Mouse (Mus musculus): ENCODE data around the gene Lrrc8b. TPM values are rescaled to one million over a fixed set of nuclear protein-coding genes. Genes with fewer than 3 reads are reported as not detected.
A peak's percentile ranks its signal among the peaks of the same experiment; 100 is the strongest.

Gene Lrrc8b
- total and polyA plus RNA-seq, 3 experiments: 6.4 to 55.3 (median 18.0) TPM

GRCm38 (mm10) chr5:105499396-105499795 lies 83.8 kb downstream of the Lrrc8b start:
- peaks cover 12% of the 10 kb centered on the region for H3K27me3 ChIP-seq (ENCODE audit: insufficient read depth, low read length)
- peaks cover 9% of the 10 kb centered on the region for H3K9me3 ChIP-seq (replicated peaks)
- DNase-seq (ENCODE audit: low spot score) (no peak), ATAC-seq (ENCODE audit: extremely low read depth, insufficient number of reproducible peaks, low FRiP score, poor library complexity, severe bottlenecking) (no peak)
- peaks cover 14% of the 10 kb centered on the region for H3K4me1 ChIP-seq (ENCODE audit: insufficient read depth, low read depth, low read length)
- H3K4me3 ChIP-seq (ENCODE audit: low read depth, low read length): no peak overlapping the region
- TF ChIP-seq GATA2 (IDR thresholded peaks at IDR 0.05; ENCODE audit: borderline replicate concordance, low read depth, low read length) (no peak), POLR2AphosphoS5 (IDR thresholded peaks at IDR 0.05; ENCODE audit: insufficient replicate concordance, low read depth, low read length) (no peak), GATA1 (IDR thresholded peaks at IDR 0.05; ENCODE audit: borderline replicate concordance, low read length) (no peak), TAL1 (conservative IDR thresholded peaks at IDR 0.05; ENCODE audit: low read depth, low read length) (no peak), CTCF (IDR thresholded peaks at IDR 0.05; ENCODE audit: low read depth, low read length) (no peak)
- no peaks in the 10 kb centered on the region for H3K36me3 ChIP-seq (replicated peaks)

DNA sequence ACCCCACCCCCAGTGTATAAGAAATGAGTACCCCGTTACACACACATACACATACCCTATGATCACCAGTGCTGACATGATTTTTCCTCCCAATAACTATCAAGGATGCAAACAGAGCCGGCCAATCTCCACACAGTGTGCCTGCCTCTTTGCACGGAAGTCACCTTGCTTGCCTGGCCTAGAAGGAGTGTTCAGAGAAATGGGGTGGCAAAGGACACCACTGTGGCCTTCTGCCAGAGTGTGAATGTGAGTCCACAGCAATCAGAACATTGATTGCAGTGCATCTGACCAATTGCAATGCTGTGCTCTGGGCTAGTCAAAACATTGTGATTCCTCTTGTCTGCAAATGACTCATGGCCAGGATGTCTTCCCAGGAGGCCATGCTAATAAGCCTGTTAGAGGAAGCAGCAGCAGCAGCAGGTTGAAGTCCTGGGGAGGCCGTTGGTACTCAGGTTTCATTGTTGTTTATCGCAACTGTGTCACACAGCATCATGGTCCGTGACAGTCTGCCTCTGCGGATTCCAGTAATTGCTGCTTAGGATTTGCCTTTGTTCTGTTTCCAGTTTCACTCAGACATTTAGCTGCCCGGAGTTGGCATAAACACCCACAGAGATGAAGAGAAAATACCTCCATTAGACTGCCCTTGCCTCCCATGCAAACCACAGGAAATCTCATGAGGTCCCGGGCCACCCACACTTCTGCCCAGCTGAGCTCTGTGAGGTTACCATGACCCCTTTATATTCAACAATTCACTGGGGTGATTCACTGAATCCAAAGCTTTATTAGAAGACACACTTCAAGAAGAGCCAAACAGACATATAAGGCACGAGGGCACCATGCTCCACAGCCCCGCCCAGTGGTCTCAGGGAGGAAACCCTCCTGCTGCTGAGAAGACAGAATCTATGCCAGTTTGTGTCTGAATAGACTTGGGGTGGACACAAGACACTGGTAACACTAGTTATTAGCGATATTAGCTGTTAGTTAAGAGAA lies 84.9 kb downstream of the Lrrc8b start:
- TF ChIP-seq GATA2 (IDR thresholded peaks at IDR 0.05; ENCODE audit: borderline replicate concordance, low read depth, low read length) (no peak), POLR2AphosphoS5 (IDR thresholded peaks at IDR 0.05; ENCODE audit: insufficient replicate concordance, low read depth, low read length) (no peak), GATA1 (IDR thresholded peaks at IDR 0.05; ENCODE audit: borderline replicate concordance, low read length) (no peak), TAL1 (conservative IDR thresholded peaks at IDR 0.05; ENCODE audit: low read depth, low read length) (no peak), CTCF (IDR thresholded peaks at IDR 0.05; ENCODE audit: low read depth, low read length) (no peak)
- Histone ChIP-seq H3K4me1 (ENCODE audit: insufficient read depth, low read depth, low read length) (peaks cover 5% of the 10 kb centered on the region), H3K4me3 (ENCODE audit: low read depth, low read length) (no peak overlapping the region), H3K36me3 (replicated peaks) (no peaks in the 10 kb centered on the region), H3K27me3 (ENCODE audit: insufficient read depth, low read length) (peaks cover 12% of the 10 kb centered on the region), H3K9me3 (replicated peaks) (peaks cover 9% of the 10 kb centered on the region)
- ATAC-seq (ENCODE audit: extremely low read depth, insufficient number of reproducible peaks, low FRiP score, poor library complexity, severe bottlenecking) (no peak), DNase-seq (ENCODE audit: low spot score) (peak; percentile 26)

DNA sequence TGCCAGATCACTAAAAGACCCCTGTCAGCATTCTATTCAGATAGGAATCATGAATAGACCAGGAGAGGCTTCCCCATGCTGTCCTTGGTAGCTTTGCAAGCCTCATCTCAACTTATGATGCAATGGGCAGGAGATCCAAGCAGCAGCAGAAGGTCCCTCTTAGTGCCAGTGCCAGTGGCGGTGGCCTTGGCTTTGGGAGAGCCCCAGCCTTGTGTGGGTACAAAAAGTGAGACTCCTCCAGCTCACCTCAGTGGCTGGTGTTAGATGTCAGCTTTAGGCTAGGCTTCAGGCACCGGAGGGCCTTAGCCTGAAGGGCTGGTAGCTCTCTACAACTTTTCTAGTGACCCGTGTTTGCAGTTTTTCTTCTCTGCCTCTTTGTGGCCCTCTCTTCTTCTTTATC lies 85.6 kb downstream of the Lrrc8b start:
- Histone ChIP-seq H3K4me3 (ENCODE audit: low read depth, low read length) (no peak overlapping the region), H3K9me3 (replicated peaks) (peaks cover 9% of the 10 kb centered on the region), H3K4me1 (ENCODE audit: insufficient read depth, low read depth, low read length) (peaks cover 4% of the 10 kb centered on the region; the same call in 1 of the 2 replicates), H3K27me3 (ENCODE audit: insufficient read depth, low read length) (peaks cover 12% of the 10 kb centered on the region), H3K36me3 (replicated peaks) (no peaks in the 10 kb centered on the region)
- TF ChIP-seq TAL1 (conservative IDR thresholded peaks at IDR 0.05; ENCODE audit: low read depth, low read length): no peak
- TF ChIP-seq POLR2AphosphoS5 (IDR thresholded peaks at IDR 0.05; ENCODE audit: insufficient replicate concordance, low read depth, low read length): no peak
- no peak for TF ChIP-seq GATA2 (IDR thresholded peaks at IDR 0.05; ENCODE audit: borderline replicate concordance, low read depth, low read length)
- ATAC-seq (ENCODE audit: extremely low read depth, insufficient number of reproducible peaks, low FRiP score, poor library complexity, severe bottlenecking) (no peak), DNase-seq (ENCODE audit: low spot score) (no peak)

GRCm38 (mm10) chr5:105508813-105509212 lies 93.2 kb downstream of the Lrrc8b start:
- ATAC-seq (ENCODE audit: extremely low read depth, insufficient number of reproducible peaks, low FRiP score, poor library complexity, severe bottlenecking) (no peak), DNase-seq (ENCODE audit: low spot score) (no peak)
- no peaks in the 10 kb centered on the region for H3K4me1 ChIP-seq (ENCODE audit: insufficient read depth, low read depth, low read length)
- no peaks in the 10 kb centered on the region for H3K36me3 ChIP-seq (replicated peaks)
- H3K27me3 ChIP-seq (ENCODE audit: insufficient read depth, low read length): peaks cover 19% of the 10 kb centered on the region
- H3K9me3 ChIP-seq (replicated peaks): no peaks in the 10 kb centered on the region
- TF ChIP-seq CTCF (IDR thresholded peaks at IDR 0.05; ENCODE audit: low read depth, low read length) (no peak), GATA1 (IDR thresholded peaks at IDR 0.05; ENCODE audit: borderline replicate concordance, low read length) (no peak), TAL1 (conservative IDR thresholded peaks at IDR 0.05; ENCODE audit: low read depth, low read length) (no peak), GATA2 (IDR thresholded peaks at IDR 0.05; ENCODE audit: borderline replicate concordance, low read depth, low read length) (no peak), POLR2AphosphoS5 (IDR thresholded peaks at IDR 0.05; ENCODE audit: insufficient replicate concordance, low read depth, low read length) (no peak)
- no peak overlapping the region for H3K4me3 ChIP-seq (ENCODE audit: low read depth, low read length)

DNA sequence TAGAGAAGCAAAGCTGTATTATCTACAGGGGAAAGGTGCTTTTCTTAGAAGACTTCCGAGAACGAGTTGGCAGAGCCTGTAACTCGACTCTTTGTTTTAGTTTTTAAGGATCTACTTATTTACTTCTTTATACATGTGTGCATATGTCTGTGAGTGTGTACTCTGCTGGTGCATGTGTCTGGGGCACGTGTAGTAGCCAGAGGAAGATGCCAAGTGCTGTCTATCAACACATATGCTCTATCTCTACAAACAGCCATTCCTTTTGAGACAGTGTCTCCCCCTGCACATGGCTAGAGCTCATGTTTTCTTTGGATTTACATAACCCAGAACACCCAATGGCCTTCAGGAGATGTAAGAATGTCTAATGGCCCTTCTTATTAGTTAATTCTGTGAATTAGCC lies 96.7 kb downstream of the Lrrc8b start:
- Histone ChIP-seq H3K27me3 (ENCODE audit: insufficient read depth, low read length) (peaks cover 19% of the 10 kb centered on the region), H3K36me3 (replicated peaks) (no peaks in the 10 kb centered on the region), H3K4me3 (ENCODE audit: low read depth, low read length) (no peak overlapping the region), H3K9me3 (replicated peaks) (no peaks in the 10 kb centered on the region), H3K4me1 (ENCODE audit: insufficient read depth, low read depth, low read length) (peaks cover 20% of the 10 kb centered on the region)
- TF ChIP-seq TAL1 (conservative IDR thresholded peaks at IDR 0.05; ENCODE audit: low read depth, low read length): no peak
- TF ChIP-seq POLR2AphosphoS5 (IDR thresholded peaks at IDR 0.05; ENCODE audit: insufficient replicate concordance, low read depth, low read length): no peak
- no peak for TF ChIP-seq CTCF (IDR thresholded peaks at IDR 0.05; ENCODE audit: low read depth, low read length)
- no peak for TF ChIP-seq GATA1 (IDR thresholded peaks at IDR 0.05; ENCODE audit: borderline replicate concordance, low read length)
- no peak for TF ChIP-seq GATA2 (IDR thresholded peaks at IDR 0.05; ENCODE audit: borderline replicate concordance, low read depth, low read length)
- ATAC-seq (ENCODE audit: extremely low read depth, insufficient number of reproducible peaks, low FRiP score, poor library complexity, severe bottlenecking) (no peak), DNase-seq (ENCODE audit: low spot score) (no peak)

GRCm38 (mm10) chr5:105515532-105515931 lies 100.0 kb downstream of the Lrrc8b start:
- Histone ChIP-seq H3K27me3 (ENCODE audit: insufficient read depth, low read length) (peaks cover under 1% of the 10 kb centered on the region), H3K4me3 (ENCODE audit: low read depth, low read length) (no peak overlapping the region), H3K4me1 (ENCODE audit: insufficient read depth, low read depth, low read length) (peaks cover 43% of the 10 kb centered on the region), H3K9me3 (replicated peaks) (no peaks in the 10 kb centered on the region), H3K36me3 (replicated peaks) (no peaks in the 10 kb centered on the region)
- TF ChIP-seq TAL1 (conservative IDR thresholded peaks at IDR 0.05; ENCODE audit: low read depth, low read length): no peak
- no peak for TF ChIP-seq GATA2 (IDR thresholded peaks at IDR 0.05; ENCODE audit: borderline replicate concordance, low read depth, low read length)
- no peak for TF ChIP-seq CTCF (IDR thresholded peaks at IDR 0.05; ENCODE audit: low read depth, low read length)
- TF ChIP-seq POLR2AphosphoS5 (IDR thresholded peaks at IDR 0.05; ENCODE audit: insufficient replicate concordance, low read depth, low read length): no peak
- TF ChIP-seq GATA1 (IDR thresholded peaks at IDR 0.05; ENCODE audit: borderline replicate concordance, low read length): no peak
- no peak for ATAC-seq (ENCODE audit: extremely low read depth, insufficient number of reproducible peaks, low FRiP score, poor library complexity, severe bottlenecking)
- no peak for DNase-seq (ENCODE audit: low spot score)

All from G1E (cell line).